Mouse (Mus musculus): ENCODE measurements around the gene Dapk2. TPM values are rescaled to one million over a fixed set of nuclear protein-coding genes. Genes with fewer than 3 reads are reported as not detected.

Dapk2 gene
- 5.3 TPM for polyA plus RNA-seq (2017; shearing (Covaris generic))

GRCm38 (mm10) chr9:66157958-66158830 is at the start of gene Dapk2:
Gene Dapk2 (plus strand): TSS chr9:66158223.

GRCm38 (mm10) chr9:66126456-66127192 is 31.4 kb upstream of the Dapk2 start, which contains the start of the genes Snx1 and Ciao2a:
Gene Snx1 (minus strand): TSS chr9:66126587.
Gene Ciao2a (plus strand): TSS chr9:66126611.

Other genes with a start within 250 kb of the Dapk2 start
- gene Trip4, start 249.4 kb upstream of the Dapk2 start, polyA plus RNA-seq (2017; shearing (Covaris generic)), result 33.0 TPM
- gene Csnk1g1, start 249.3 kb upstream of the Dapk2 start, polyA plus RNA-seq (2017; shearing (Covaris generic)), result 29.5 TPM
- 220 TPM for gene Ppib, start 98.0 kb upstream of the Dapk2 start, polyA plus RNA-seq (2017; shearing (Covaris generic))
- gene Snx22, start 88.5 kb upstream of the Dapk2 start, polyA plus RNA-seq (2017; shearing (Covaris generic)), result 1.9 TPM
- gene Snx1, start 31.6 kb upstream of the Dapk2 start, polyA plus RNA-seq (2017; shearing (Covaris generic)), result 123 TPM
- gene Ciao2a, start 31.6 kb upstream of the Dapk2 start, polyA plus RNA-seq (2017; shearing (Covaris generic)), result 64.1 TPM
- 34.7 TPM for gene Herc1, start 192.2 kb downstream of the Dapk2 start, polyA plus RNA-seq (2017; shearing (Covaris generic))